Mouse (Mus musculus) cerebellum, postnatal 4 days (tissue): Measurements from ENCODE around the gene Sptan1.

Experiments
- DNase-seq, 2 experiments: peaks; one replicate each; pipeline ENCODE4 v3.0.0; 2022; ENCODE audit warnings: low spot score in 2 of 2, mixed read lengths in 1 of 2

Sptan1 gene

GRCm38 (mm10) chr2:29965250-29965843 lies at the start of gene Sptan1:
Sptan1 (plus strand) TSS chr2:29965560.
- peak; percentile 97 to 99 for DNase-seq

- no peak for DNase-seq
Observed at GRCm38 (mm10) chr2:29917621-29918020, 47.7 kb upstream of the Sptan1 start.

- peak in 1 of 2 experiments; percentile 16 for DNase-seq
Observed at GRCm38 (mm10) chr2:29922011-29922410, 43.3 kb upstream of the Sptan1 start.

GRCm38 (mm10) chr2:29926542-29926941 lies 38.8 kb upstream of the Sptan1 start:
- no peak for DNase-seq

- DNase-seq = peak in 1 of 2 experiments; percentile 42
Observed at GRCm38 (mm10) chr2:29930506-29930905, 34.9 kb upstream of the Sptan1 start.

GRCm38 (mm10) chr2:29931194-29931593 lies 34.2 kb upstream of the Sptan1 start:
- no peak for DNase-seq

- DNase-seq = peak; percentile 95 to 98
Observed at GRCm38 (mm10) chr2:29934906-29935599, 30.3 kb upstream of the Sptan1 start, which contains the start of gene Gle1. Gle1 (plus strand) TSS chr2:29935426.

GRCm38 (mm10) chr2:29940073-29940472 lies 25.3 kb upstream of the Sptan1 start:
- no peak for DNase-seq

GRCm38 (mm10) chr2:29940826-29941225 lies 24.5 kb upstream of the Sptan1 start:
- DNase-seq = no peak

- no peak for DNase-seq
Observed at GRCm38 (mm10) chr2:29944723-29945122, 20.6 kb upstream of the Sptan1 start.

GRCm38 (mm10) chr2:29948896-29949295 lies 16.5 kb upstream of the Sptan1 start:
- no peak for DNase-seq

- DNase-seq = no peak
Observed at GRCm38 (mm10) chr2:29961246-29961645, 4.1 kb upstream of the Sptan1 start.

- peak in 1 of 2 experiments; percentile 17 for DNase-seq
Observed at GRCm38 (mm10) chr2:29964354-29965249, 758 bp upstream of the Sptan1 start.

- peak; percentile 26 to 41 for DNase-seq
Observed at GRCm38 (mm10) chr2:29965906-29966305, 546 bp downstream of the Sptan1 start.

GRCm38 (mm10) chr2:29966826-29967225 lies 1.5 kb downstream of the Sptan1 start:
- DNase-seq = no peak

- DNase-seq = no peak
Observed at GRCm38 (mm10) chr2:29967768-29968167, 2.4 kb downstream of the Sptan1 start.

- no peak for DNase-seq
Observed at GRCm38 (mm10) chr2:29968638-29969037, 3.3 kb downstream of the Sptan1 start.

GRCm38 (mm10) chr2:29971838-29972635 lies 6.7 kb downstream of the Sptan1 start:
- DNase-seq = no peak

GRCm38 (mm10) chr2:29973525-29973924 lies 8.2 kb downstream of the Sptan1 start:
- DNase-seq = no peak

GRCm38 (mm10) chr2:29977307-29977706 lies 11.9 kb downstream of the Sptan1 start:
- DNase-seq = no peak

GRCm38 (mm10) chr2:29980661-29981060 lies 15.3 kb downstream of the Sptan1 start:
- DNase-seq = no peak
